Mouse (Mus musculus): Measurements from ENCODE around the gene Gstt2. TPM values are rescaled to one million over a fixed set of nuclear protein-coding genes. Genes with fewer than 3 reads are reported as not detected.

The Gstt2 gene
- polyA plus RNA-seq, 1 experiment from 2014 or later: 6.0 TPM

DNA sequence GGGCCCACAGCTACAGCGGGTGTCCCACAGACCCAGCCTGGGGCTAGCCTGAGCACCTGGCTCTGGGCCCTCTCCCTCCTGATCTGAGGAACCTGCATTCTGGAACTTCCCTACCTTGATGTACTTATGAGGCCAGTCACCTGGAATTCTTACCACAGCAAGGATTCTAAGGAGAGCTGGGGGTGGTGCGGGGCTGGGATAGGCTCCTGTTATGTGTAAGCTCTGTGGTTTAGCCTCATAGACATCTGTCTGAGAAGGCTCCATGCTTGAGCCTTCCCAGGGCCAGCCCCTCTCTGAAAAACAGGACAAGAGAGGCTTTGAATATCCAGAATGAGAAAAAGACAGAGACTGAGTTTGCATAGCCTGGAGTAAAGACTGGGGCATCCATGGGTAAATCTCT, 14.8 kb downstream of the Gstt2 start, which contains the start of gene Gstt4:
Gene Gstt4, minus strand, starts transcription at position 101 of the 400 bp plus-strand sequence.
- H3K27me3 ChIP-seq (replicated peaks; ENCODE audit: control insufficient read depth, insufficient read depth, low read length): no peaks in the 10 kb centered on the region
- WGBS: 93% methylated on average over 2 of the region's 2 CpGs
- H3K4me2 ChIP-seq (ENCODE audit: low read length): no peak within 1 kb of the TSS
- DNase-seq (ENCODE audit: low spot score) (no peak), ATAC-seq (no peak)
- no peak within 1 kb of the TSS for H3K4me3 ChIP-seq (ENCODE audit: low read depth, low read length)
- H3K27ac ChIP-seq (ENCODE audit: low read depth, low read length): no peak within 1 kb of the TSS
- no peaks in the 10 kb centered on the region for H3K9me3 ChIP-seq (replicated peaks; ENCODE audit: control insufficient read depth, low read length)
- no peaks in the 10 kb centered on the region for H3K36me3 ChIP-seq (ENCODE audit: control insufficient read depth, insufficient read depth, low read length)
- H3K4me1 ChIP-seq (ENCODE audit: control insufficient read depth, insufficient read depth, low read length): no peaks in the 10 kb centered on the region
- H3K9ac ChIP-seq (ENCODE audit: low read length): no peak within 1 kb of the TSS

DNA sequence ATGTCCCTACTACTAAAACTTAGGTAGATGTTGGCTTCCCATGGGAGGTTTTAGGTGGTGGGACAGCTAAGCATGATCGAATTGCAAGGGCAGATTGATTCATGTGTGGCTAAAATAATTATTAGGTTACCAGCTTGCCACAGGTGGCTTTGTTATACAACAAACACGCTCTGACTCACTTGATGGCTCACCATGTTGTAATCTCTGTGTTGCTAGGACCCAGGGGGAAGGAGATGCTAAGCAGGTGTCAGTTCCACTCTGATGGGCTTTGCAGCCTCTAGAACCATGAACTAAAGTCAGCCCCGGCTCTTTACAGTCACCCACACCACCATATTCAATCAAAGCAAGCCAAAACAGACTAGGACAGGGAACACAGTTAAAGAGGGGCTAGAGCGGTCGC, 17.3 kb downstream of the Gstt2 start:
- WGBS: 82% methylated on average over 5 of the region's 5 CpGs
- no peaks in the 10 kb centered on the region for H3K27me3 ChIP-seq (replicated peaks; ENCODE audit: control insufficient read depth, insufficient read depth, low read length)
- no peak overlapping the region for H3K4me3 ChIP-seq (ENCODE audit: low read depth, low read length)
- no peak overlapping the region for H3K27ac ChIP-seq (ENCODE audit: low read depth, low read length)
- H3K9ac ChIP-seq (ENCODE audit: low read length): no peak overlapping the region
- no peaks in the 10 kb centered on the region for H3K9me3 ChIP-seq (replicated peaks; ENCODE audit: control insufficient read depth, low read length)
- DNase-seq (ENCODE audit: low spot score): no peak
- no peaks in the 10 kb centered on the region for H3K4me1 ChIP-seq (ENCODE audit: control insufficient read depth, insufficient read depth, low read length)
- no peak for ATAC-seq
- no peaks in the 10 kb centered on the region for H3K36me3 ChIP-seq (ENCODE audit: control insufficient read depth, insufficient read depth, low read length)
- H3K4me2 ChIP-seq (ENCODE audit: low read length): no peak overlapping the region

DNA sequence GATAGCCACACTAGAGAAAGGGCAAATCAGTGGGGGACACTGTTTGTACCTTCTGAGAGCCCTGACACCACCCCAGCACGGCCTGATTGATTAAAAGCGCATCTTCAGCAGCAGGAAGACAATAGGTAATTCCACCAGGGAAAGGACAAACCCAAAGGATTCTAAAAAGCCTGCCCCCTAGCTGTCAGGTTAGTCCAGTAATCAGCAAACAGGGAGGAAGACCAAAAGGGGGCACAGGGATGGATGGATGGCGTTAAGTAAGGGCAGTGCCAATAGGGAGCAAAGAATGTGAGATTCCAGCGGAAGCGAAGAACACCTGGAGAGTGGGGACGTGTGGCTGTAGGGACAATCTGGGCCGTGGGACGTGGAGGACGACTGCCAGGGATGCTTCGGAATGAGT, 18.6 kb downstream of the Gstt2 start:
- no peak overlapping the region for H3K4me2 ChIP-seq (ENCODE audit: low read length)
- no peaks in the 10 kb centered on the region for H3K36me3 ChIP-seq (ENCODE audit: control insufficient read depth, insufficient read depth, low read length)
- DNase-seq (ENCODE audit: low spot score) (no peak), ATAC-seq (no peak)
- no peaks in the 10 kb centered on the region for H3K4me1 ChIP-seq (ENCODE audit: control insufficient read depth, insufficient read depth, low read length)
- H3K27ac ChIP-seq (ENCODE audit: low read depth, low read length): no peak overlapping the region
- 66% methylated on average over 10 of the region's 10 CpGs for WGBS
- H3K9ac ChIP-seq (ENCODE audit: low read length): no peak overlapping the region
- H3K4me3 ChIP-seq (ENCODE audit: low read depth, low read length): no peak overlapping the region
- H3K27me3 ChIP-seq (replicated peaks; ENCODE audit: control insufficient read depth, insufficient read depth, low read length): no peaks in the 10 kb centered on the region
- H3K9me3 ChIP-seq (replicated peaks; ENCODE audit: control insufficient read depth, low read length): no peaks in the 10 kb centered on the region

DNA sequence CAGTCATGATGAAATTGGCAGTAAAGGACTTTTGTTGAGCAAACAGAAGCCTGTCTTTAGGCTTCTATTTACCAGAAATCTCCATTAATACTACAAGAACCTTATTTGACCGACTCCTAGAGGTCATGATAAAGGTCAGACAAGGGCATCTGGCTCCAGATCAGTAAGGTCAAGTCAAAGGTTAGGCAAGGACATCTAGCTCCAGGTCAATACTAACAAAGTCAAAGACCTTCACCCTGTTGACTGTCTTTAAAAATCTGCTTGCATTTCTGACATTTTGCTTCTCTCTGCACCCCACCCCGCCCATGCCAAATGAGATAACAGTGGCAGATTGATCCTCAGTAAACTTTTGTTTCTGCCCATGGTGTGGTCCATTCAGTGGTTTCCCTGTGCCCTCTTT, 33.0 kb downstream of the Gstt2 start:
- Histone ChIP-seq H3K9ac (ENCODE audit: low read length) (no peak overlapping the region), H3K4me2 (ENCODE audit: low read length) (no peak overlapping the region), H3K27me3 (replicated peaks; ENCODE audit: control insufficient read depth, insufficient read depth, low read length) (no peaks in the 10 kb centered on the region), H3K4me1 (ENCODE audit: control insufficient read depth, insufficient read depth, low read length) (no peaks in the 10 kb centered on the region), H3K36me3 (ENCODE audit: control insufficient read depth, insufficient read depth, low read length) (no peaks in the 10 kb centered on the region), H3K9me3 (replicated peaks; ENCODE audit: control insufficient read depth, low read length) (no peaks in the 10 kb centered on the region), H3K4me3 (ENCODE audit: low read depth, low read length) (no peak overlapping the region), H3K27ac (ENCODE audit: low read depth, low read length) (no peak overlapping the region)
- 62% methylated on average over 2 of the region's 2 CpGs for WGBS
- DNase-seq (ENCODE audit: low spot score) (no peak), ATAC-seq (no peak)

DNA sequence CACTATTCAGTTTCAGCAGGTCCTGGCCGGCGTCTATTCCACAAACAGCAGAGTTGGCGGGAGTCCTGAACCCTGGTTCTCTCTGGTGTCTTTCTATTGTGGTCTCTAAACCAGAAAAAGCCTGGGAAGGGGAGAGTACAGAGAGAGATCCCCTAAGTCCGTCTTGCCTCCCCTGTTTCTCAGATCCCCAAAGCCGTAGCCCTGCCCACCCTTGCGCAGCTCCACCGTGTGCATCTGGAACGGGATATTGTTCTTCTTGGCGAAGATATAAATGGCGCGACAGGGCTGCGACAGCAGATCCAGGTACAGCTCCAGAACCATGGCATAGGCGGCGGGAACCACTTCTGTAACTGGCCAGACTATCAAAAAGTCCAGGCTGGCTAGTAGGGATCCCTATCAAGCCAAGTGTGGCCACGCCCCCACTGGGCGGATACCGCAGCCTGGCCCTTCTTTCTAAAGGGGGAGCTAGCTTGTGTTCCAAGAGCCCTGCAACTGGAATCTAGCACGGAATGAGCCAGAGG, 39.0 kb downstream of the Gstt2 start, which contains the start of gene Gstt1:
Gene Gstt1, minus strand, starts transcription at position 409 of the 521 bp plus-strand sequence.
- ATAC-seq: peak; percentile 66

DNA sequence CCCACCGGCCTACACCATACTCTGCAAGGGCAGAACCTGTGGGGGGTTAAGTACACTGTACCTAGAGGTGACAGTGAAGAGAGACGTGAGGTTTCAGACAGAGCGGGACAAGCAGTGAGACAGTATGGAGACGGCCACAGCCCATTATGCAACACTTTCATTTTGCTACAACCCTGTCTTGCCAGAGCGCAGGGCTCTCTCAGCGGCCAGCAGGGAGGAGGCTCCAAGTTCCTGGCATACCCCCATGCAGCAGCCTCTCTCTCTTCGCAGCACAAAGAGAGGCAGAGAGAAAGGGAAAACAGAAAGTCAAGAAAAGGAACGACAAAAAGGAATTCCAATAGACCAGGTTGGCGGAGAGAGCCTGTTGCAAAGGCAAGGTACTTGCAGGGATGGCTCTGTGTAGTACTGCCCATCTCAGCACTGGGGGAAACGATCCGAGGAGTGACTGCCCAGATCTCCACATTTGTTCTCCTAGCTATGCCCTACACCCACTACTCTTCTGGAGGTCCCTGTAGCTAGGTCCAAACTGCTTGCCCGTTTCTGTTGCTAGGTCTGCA, 39.5 kb downstream of the Gstt2 start:
- Histone ChIP-seq H3K4me3 (ENCODE audit: low read depth, low read length) (peak overlapping the region; percentile 39), H3K27ac (ENCODE audit: low read depth, low read length) (no peak overlapping the region), H3K36me3 (ENCODE audit: control insufficient read depth, insufficient read depth, low read length) (no peaks in the 10 kb centered on the region), H3K4me1 (ENCODE audit: control insufficient read depth, insufficient read depth, low read length) (peaks cover 3% of the 10 kb centered on the region; the same call in 1 of the 2 replicates), H3K9ac (ENCODE audit: low read length) (peak overlapping the region; percentile 58), H3K4me2 (ENCODE audit: low read length) (peak overlapping the region; percentile 80), H3K9me3 (replicated peaks; ENCODE audit: control insufficient read depth, low read length) (no peaks in the 10 kb centered on the region), H3K27me3 (replicated peaks; ENCODE audit: control insufficient read depth, insufficient read depth, low read length) (no peaks in the 10 kb centered on the region; the same call in 1 of the 2 replicates)
- peak; percentile 59 for ATAC-seq
- peak; percentile 33 for DNase-seq (ENCODE audit: low spot score)
- 2% methylated on average over 11 of the region's 12 CpGs for WGBS

More for the DNA sequence above, 39.0 kb downstream of the Gstt2 start, which contains the start of gene Gstt1:
- Histone ChIP-seq H3K27ac (ENCODE audit: low read depth, low read length) (no peak within 1 kb of the TSS), H3K9ac (ENCODE audit: low read length) (peak within 1 kb of the TSS; percentile 58), H3K4me1 (ENCODE audit: control insufficient read depth, insufficient read depth, low read length) (peaks cover 3% of the 10 kb centered on the region; the same call in 1 of the 2 replicates), H3K4me2 (ENCODE audit: low read length) (peak within 1 kb of the TSS; percentile 80), H3K36me3 (ENCODE audit: control insufficient read depth, insufficient read depth, low read length) (no peaks in the 10 kb centered on the region), H3K9me3 (replicated peaks; ENCODE audit: control insufficient read depth, low read length) (no peaks in the 10 kb centered on the region), H3K27me3 (replicated peaks; ENCODE audit: control insufficient read depth, insufficient read depth, low read length) (no peaks in the 10 kb centered on the region; the same call in 1 of the 2 replicates), H3K4me3 (ENCODE audit: low read depth, low read length) (peak within 1 kb of the TSS; percentile 39)
- peak; percentile 65 for DNase-seq (ENCODE audit: low spot score)
- 1% methylated on average over 18 of the region's 18 CpGs for WGBS

DNA sequence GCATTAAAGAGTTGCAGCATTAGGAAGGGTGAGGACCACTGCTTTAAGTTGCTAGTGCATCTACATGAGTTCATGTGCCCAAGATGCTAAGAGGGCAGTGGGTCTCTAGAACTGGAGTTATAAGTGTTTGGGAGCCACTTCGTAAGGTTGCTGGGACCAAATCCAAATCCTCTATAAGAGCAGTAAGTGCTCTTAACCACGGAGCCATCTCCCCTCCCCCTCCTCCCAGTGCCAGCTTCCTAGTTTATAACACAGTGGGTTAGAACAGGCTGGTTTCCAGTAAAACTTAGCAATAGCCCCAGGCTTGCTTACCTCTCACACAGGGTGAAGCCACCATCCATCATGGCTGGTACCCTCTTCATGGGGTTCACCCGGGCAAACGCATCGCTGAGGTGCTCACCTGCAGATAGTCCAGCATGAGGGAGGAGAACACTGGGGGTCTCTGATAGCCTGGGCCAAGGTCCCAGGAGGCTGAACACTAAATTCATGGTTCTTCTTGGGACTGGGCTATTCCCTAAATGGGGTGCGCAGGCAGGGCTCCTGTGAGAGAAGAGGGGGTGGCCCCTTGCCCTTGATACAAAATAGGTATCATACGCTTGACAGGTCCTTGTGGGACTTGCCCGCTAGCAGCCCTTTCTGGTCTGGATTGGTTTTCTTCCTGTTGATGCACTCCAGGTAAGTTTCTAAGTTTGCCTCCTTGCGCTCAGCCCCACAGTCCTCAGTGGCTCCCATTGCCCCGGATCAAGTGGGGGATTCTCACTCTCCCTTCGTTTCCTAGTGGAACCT, 40.3 kb downstream of the Gstt2 start:
- no peaks in the 10 kb centered on the region for H3K9me3 ChIP-seq (replicated peaks; ENCODE audit: control insufficient read depth, low read length)
- H3K27ac ChIP-seq (ENCODE audit: low read depth, low read length): no peak overlapping the region
- no peaks in the 10 kb centered on the region; the same call in 1 of the 2 replicates for H3K27me3 ChIP-seq (replicated peaks; ENCODE audit: control insufficient read depth, insufficient read depth, low read length)
- no peaks in the 10 kb centered on the region for H3K36me3 ChIP-seq (ENCODE audit: control insufficient read depth, insufficient read depth, low read length)
- H3K4me1 ChIP-seq (ENCODE audit: control insufficient read depth, insufficient read depth, low read length): peaks cover 3% of the 10 kb centered on the region; the same call in 1 of the 2 replicates
- H3K4me2 ChIP-seq (ENCODE audit: low read length): peak overlapping the region; percentile 80
- 0 out of 2 replicates have a peak, but pooled peaks have one; percentile 22 for ATAC-seq
- WGBS: 43% methylated on average over 11 of the region's 11 CpGs
- DNase-seq (ENCODE audit: low spot score): no peak
- H3K9ac ChIP-seq (ENCODE audit: low read length): peak overlapping the region; percentile 58; the same call in 1 of the 2 replicates
- H3K4me3 ChIP-seq (ENCODE audit: low read depth, low read length): peak overlapping the region; percentile 39

DNA sequence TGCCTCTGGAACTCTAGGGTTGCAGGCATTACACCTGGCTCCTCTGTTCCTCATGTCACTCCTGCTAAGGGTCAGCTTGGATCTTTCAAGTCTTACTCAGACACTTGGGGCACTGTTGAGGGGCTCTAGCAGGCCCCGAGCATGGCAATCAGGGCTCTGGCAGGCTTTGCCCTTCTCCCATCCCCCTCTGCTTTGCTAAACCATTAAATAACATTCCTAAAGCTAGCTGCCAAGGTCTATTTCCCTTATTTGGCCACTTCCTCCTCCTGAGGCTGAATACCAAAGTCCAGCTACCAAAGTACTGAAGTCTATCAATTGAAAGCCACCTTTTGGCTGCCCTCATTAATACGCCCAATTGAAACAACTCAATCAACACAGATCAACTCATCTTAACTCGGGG, 42.3 kb downstream of the Gstt2 start:
- Histone ChIP-seq H3K4me2 (ENCODE audit: low read length) (no peak overlapping the region), H3K36me3 (ENCODE audit: control insufficient read depth, insufficient read depth, low read length) (no peaks in the 10 kb centered on the region), H3K27me3 (replicated peaks; ENCODE audit: control insufficient read depth, insufficient read depth, low read length) (no peaks in the 10 kb centered on the region; the same call in 1 of the 2 replicates), H3K9ac (ENCODE audit: low read length) (no peak overlapping the region), H3K9me3 (replicated peaks; ENCODE audit: control insufficient read depth, low read length) (no peaks in the 10 kb centered on the region), H3K4me1 (ENCODE audit: control insufficient read depth, insufficient read depth, low read length) (peaks cover 3% of the 10 kb centered on the region; the same call in 1 of the 2 replicates), H3K27ac (ENCODE audit: low read depth, low read length) (no peak overlapping the region), H3K4me3 (ENCODE audit: low read depth, low read length) (no peak overlapping the region)
- ATAC-seq: no peak
- WGBS: 21% methylated on average over 3 of the region's 3 CpGs
- DNase-seq (ENCODE audit: low spot score): peak; percentile 23

Data from forebrain, embryonic 14.5 days (tissue).